Mouse (Mus musculus): ENCODE data around the gene Prnd.

Prnd gene

DNA sequence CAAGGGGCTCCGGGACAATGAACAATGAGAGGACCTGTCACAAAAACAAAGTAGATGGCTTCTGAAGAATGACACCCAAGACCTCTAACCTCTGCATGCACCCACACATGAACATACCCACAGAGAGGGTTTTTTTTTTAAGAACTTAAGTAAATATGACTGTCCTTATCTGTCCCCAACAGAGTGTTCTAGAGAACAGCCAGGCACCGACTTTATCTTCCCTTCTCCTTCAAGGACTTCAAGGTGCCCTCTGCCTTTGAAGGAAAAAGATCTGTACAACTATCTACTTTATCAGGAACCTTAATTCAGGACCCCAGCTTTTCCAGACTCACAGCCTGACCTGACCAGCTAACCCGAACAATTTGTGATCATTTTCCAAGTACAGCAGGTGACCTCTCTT, 10.2 kb upstream of the Prnd start:
- no peak for DNase-seq (ENCODE audit: low spot score)

DNA sequence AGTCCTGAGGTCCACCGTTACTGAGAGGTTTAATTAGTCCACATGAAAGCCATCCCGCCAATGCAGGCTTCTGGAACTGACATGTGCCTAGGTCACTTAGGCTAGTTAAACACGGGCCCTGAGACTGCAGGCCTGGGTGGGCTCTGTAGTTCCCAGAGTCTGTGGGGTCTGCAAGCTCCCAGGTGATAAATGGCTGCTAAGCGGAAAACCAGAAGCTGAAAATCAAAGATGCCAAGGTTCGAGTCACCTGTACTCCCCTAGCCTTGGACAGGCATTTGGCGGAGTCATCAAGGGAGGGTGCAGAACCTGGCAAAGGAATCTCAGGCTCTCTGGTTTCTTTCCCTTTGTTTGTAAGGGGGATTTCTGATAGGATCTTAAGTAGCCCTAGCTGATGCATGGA, 9.2 kb upstream of the Prnd start:
- no peak for DNase-seq (ENCODE audit: low spot score)

DNA sequence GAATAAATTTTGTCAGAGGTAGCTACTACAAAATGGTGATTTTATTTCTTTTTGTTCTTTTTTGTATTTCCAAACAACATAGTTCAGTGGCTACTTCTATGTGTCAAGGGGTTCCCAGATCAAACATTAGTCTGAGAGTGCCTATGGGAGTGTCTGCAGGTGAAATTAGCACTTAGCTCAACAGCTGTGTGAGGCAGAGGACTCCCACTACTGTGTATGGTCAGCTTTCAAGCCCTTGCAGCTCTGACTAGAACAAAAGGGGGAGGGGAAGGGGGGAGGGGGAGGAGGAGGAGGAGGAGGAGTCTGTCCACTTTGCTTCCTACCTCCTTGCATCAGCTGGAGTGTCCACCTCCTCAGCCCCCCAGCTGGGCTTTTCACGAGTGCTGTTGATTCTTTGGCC, 6.3 kb upstream of the Prnd start:
- DNase-seq (ENCODE audit: low spot score), result no peak

DNA sequence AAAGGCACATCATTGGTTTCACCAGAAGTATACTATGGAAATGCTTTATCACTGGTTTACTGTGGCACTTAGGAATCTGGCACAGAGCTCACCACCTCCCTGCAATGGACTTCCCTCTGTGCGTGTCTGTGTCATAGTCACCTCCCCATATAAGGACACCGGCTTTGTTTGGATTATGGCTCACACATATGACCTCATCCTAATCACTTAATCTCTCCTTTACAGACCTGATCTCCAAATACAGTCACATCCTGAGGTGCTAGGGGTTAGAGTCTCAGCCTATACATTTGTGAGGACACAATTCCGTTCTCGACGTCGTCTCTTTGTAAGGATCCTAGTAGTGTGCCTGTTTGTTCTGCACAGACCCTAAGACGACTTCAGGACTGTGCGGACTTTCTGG, 5.4 kb upstream of the Prnd start:
- no peak for DNase-seq (ENCODE audit: low spot score)

DNA sequence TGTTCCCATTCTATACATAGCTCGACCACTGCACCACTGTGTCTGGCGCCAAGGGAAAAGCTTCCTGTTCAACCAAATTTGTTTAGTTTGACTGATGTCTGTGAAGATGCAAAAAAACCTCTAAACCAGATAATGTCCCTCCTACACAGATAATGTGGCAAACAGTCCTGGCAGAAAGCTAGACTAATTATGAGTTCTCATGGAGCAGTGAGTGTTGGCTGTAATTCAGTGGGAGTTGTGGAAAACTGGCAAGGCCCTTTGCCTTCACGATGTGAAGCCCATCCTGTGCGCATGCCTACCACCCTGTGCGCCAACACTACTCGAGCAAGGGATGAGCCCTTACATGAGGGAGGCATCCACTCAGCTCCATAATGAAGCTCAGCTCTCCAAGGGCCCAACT, 4.9 kb upstream of the Prnd start:
- no peak for DNase-seq (ENCODE audit: low spot score)

DNA sequence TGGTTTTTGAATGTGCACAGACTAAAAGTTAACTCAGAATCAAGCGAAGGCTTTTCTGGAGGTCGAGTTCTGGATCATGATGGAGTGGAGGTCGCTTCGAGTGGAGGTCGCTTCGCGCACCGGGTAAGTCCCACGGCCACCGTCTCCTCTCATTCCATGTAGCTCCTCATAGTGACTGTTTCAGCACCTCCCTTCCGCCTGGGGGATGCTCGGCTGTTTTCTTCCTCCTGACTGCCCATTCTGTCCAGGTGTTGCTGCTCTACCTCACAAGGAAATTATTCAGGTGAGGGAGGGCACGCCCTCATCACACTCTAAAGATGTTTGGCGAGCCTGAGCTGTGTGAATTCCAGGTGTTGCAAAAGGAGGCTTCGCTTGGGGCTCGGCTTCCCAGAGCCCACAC, 4.3 kb upstream of the Prnd start:
- DNase-seq (ENCODE audit: low spot score), result no peak

DNA sequence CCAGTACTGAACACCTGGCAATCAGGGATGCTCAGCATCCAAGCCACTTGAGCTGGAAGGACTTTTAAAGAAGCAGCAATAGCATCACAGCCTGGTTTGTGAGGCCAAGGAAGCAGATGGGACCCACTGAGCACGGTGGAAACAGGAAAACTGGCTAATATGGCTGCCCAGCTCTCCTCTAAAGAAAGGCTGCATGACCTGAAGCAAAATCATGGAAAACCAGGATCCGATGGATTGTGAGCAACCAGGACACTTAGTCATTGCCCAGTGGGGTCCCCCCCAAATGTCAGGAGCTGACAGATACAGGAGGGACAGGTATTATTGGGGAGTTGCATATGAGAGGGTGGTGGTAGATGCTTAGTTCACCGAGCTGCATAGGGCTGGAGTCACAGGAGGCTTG, 2.5 kb upstream of the Prnd start:
- DNase-seq (ENCODE audit: low spot score), result no peak

DNA sequence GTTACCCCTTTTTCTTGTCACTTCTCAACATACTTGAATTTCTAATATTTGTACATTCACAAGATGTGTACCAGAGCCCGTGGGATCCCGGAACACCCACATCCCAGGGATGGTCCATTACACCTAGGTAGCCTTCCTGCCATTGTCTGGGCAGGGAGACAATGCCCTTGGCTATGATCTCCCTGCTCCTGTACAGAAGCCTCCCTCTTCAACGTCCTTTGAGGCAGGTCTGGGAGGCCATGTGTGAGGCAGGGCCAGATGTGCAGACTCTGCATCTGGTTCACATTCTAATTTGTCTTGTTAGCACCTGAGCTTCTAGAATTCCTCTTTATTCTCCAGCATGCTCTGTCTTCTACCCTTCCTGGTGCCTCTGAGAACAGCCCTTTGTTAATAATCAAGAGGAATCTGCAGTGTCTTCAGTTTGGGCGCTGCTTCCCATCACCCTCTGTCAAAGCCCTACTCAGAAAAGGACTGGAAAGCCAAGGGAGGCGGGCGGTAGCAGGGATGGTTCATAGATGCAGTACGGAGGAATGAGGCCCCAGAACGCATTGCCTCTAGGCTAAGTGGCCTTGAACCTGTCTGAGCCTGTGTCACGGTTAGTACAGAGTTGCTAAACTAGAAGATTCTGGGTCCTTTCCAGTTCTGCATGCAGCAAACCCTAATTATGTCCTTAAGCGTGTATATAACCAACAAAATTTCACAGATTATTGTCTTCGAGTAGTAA, 1.6 kb upstream of the Prnd start:
- DNase-seq (ENCODE audit: low spot score), result no peak

DNA sequence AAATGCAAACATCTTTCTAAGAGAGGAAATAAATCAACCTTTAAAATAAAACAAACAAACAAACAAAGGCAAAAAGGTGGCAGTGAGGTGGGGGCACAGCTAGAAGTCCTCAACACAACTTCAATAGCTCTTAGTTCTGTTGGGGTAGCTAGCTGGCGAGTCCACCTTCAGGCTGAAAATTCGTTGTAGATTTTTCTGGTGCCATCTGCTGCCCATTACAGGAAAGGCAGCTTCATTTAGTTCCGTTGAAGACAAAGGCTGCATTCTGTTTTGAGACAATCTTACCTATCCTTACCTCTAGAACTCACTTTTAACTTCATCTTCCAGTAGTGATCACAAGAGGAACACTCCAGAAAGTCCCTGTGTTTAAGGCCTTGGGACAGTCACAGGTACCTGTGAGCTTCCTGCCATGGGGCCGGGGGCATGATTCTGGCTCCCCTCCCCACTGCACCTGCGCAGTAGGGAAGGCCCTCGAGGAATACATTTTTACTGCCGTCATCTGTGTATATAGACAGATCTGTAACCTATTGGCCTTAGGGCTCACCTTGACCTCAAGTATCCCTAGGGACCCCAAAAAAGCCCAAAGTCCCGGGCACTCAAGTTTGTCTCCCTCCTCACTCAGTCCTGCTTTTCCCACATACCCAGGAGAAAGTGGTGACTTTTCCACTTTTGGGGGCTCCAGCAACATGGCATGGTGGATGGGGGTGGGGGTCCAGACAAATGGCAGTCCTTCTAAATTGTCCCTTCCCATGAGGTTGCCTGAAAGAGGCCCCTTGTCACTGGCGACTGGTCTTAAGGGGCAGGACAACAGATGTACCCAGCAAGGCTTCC, 679 bp upstream of the Prnd start:
- no peak for DNase-seq (ENCODE audit: low spot score)

DNA sequence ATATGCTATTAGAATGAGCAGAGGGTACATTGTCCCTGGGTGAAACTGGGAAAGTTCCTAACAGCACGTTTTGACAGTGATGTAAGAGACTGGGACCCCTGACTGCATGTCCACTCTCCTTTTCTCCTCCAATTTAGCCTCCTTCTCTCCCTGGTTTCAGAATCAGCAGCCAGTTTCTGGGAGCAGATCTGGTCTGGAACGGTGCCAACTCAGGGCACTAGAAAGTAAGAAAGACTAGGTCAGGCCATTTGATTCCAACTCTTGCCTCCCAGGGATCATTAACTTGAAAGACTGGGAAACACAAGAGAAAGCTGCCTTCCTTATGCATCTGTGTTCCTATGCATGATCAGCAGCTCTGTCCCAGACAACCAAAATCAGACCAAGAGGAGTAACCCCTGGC, 1.8 kb downstream of the Prnd start:
- DNase-seq (ENCODE audit: low spot score), result no peak

DNA sequence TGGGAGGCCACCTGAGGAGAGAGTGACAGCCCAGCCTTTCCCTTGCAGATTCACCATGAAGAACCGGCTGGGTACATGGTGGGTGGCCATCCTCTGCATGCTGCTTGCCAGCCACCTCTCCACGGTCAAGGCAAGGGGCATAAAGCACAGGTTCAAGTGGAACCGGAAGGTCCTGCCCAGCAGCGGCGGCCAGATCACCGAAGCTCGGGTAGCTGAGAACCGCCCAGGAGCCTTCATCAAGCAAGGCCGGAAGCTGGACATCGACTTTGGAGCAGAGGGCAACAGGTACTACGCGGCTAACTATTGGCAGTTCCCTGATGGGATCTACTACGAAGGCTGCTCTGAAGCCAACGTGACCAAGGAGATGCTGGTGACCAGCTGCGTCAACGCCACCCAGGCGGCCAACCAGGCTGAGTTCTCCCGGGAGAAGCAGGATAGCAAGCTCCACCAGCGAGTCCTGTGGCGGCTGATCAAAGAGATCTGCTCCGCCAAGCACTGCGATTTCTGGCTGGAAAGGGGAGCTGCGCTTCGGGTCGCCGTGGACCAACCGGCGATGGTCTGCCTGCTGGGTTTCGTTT, 2.4 kb downstream of the Prnd start:
- DNase-seq (ENCODE audit: low spot score), result no peak

DNA sequence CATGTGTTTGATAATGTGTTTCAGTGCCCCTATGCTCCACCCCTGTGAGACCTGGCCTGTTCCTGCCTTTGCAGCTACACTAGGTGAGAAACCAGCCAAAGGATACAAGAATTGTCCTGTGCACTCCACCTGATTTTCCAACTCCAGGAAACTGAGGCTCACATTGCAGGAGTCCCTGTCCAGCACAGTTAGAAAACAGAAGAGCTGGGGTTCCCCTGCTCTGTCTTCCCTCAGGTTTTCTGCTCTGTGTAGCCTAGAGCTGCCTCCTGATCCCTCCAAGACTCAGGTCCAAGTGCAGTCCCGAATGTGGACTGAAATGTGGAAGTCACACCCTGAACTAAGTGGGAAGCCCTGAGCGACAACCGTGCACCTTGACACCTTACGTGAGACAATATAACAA, 3.0 kb downstream of the Prnd start:
- DNase-seq (ENCODE audit: low spot score), result no peak

DNA sequence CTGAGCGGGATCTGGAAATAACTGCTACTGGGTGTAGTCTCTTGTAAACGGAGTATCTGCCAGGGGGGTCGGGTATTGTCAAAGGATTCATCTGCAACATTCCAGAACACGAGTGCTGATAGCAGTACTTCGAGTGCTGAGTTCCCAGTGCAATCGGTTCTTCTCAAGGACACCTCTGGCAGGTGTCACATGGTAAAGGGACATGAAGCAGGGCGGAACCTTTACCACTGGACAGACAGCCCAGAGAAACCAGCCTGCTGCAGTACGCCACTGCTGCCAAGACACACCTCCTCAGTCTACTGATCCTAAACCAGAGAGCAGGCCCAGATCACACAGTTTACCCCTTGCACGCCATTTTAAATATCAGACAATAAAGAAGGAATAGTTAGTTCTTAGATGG, 4.2 kb downstream of the Prnd start:
- no peak for DNase-seq (ENCODE audit: low spot score)

DNA sequence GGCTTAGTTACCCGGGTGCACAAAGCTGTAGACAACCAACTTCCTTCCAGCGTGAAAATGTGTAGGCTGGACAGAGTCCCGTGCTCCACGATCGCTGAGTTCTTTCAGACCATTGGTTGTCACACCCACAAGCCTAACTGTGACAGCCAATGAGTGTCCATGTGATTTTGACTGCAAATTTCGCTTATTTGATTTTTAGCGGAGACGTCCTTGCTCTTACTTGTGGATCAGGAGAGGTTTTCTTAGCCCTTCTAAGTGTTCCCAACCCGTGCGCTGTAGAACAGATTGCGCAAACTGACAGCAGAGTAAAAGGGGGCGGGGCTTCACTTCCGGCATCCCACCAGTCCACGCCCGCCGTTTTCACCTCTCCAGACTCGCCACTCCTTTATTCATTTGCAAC, 4.6 kb downstream of the Prnd start:
- DNase-seq (ENCODE audit: low spot score), result no peak

DNA sequence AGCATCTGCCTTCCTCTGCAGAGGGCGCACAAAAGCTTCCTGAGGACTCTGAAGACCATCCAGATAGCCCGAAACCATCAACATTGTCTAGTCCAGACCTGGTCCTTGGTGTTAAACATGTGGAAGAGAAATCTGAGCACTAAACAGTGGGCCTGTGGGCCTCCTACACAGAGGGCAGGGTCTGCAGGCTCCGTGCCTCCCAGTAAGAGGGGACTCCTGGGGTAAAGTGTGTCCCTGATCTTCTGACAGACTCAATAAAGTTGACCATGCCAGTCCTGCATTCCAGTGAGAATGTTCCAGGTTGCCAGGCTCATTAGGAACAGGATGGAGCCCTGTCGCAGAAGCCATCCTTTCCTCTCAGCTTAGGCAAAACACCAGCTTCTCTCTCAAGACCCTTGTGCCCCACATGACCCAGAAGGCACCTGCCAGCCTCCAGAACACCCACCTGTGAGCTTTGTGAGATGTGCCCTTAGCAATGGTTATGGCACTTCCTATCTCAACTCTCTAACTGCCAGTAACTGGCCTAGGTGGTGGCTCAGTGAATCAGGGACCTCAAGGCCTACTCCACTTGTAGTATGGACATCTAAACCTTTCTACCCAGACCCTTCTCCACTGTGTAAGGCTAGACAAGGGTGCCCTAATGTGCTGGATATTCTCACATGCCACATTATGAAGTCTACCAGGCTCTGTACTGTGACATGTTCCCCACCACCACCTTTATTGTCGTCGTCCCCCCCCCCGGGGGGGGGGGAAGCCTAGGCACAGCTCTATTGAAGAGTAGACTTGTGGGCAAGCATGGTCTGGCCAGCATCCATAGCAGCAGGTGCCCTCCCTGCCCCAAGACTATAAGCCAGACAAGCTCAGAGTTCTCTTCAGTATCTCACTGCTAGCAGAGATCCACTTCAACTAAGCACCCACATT, 5.9 kb downstream of the Prnd start:
- DNase-seq (ENCODE audit: low spot score), result no peak

DNA sequence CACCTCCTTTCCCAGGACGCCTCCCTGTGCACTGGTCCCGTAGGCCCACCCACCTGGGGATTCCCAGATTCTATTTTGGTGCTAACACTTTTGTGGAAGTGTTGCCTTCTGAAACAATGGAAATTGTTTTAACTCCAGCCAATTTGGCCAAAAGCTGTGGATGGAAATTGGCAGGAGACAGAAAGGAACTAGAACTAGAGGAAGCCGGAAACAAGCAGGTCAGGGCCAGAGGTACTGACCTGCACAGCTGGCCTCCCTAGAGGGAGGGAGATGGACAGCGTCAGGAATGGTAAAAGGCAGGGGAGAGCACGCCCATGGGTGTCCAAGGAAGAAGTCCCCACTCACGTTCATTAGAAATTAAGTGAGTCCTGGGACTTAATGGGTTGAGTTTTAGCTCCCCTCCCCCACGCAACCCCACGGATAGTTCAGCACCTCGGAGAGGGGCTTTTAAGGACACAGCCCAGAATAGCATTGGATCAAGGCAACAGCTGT, 7.1 kb downstream of the Prnd start:
- no peak for DNase-seq (ENCODE audit: low spot score)

DNA sequence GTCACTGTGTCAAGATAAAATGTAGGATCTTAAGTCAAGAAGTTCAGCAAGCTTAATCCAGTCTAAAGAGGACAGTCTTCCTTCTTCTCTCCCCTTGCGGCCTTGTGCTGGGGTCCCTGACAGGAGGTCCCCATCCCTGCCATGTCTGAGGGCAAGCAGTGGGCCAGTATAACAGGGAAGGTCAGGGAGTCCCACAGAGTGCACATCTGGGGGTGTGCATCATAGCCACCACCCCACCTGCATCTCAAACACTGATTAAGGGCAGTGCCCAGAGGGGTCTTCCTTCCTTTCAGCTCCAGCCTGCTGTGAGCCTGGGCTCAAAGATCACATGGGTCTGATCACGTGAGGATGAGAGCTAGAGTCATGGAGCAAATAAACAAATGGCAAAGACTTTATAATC, 11.0 kb downstream of the Prnd start:
- no peak for DNase-seq (ENCODE audit: low spot score)

DNA sequence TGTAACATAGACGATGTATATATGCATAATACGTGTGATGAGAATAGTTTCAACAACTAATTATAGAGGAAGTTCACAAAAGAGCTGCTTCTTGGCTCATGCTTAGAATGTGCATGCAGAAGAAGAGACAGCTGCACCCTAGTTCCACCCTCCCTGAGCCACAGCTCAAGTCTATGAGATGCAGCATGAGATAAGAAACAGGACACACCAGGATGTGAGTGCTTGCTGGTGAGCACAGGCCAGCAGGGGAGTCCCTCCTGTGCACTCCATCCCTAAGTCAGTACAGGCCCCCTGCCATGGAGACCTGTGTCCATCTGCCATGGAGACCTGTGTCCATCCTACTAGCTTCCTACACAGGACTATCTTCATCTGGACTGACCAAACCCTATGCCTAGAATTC, 19.9 kb downstream of the Prnd start:
- DNase-seq (ENCODE audit: low spot score), result no peak

DNA sequence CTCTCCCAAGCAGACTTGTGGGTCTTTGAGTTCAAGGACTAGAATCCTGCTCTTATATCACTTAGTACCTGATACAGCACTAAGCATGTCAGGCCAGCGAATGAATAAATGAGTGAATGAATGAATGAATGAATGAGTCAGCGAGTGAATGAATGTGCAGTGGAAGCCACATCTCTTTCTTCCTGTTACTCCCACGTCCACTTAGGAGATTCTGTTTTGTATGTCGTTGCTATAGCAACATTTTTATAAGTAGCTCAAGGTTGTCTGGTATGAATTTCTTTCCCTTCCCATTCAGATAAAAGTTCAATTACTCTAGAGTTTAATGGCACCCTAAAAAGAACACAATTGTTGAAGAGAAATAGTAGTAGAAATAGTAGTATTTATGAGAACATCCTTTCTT, 20.4 kb downstream of the Prnd start:
- DNase-seq (ENCODE audit: low spot score), result no peak

DNA sequence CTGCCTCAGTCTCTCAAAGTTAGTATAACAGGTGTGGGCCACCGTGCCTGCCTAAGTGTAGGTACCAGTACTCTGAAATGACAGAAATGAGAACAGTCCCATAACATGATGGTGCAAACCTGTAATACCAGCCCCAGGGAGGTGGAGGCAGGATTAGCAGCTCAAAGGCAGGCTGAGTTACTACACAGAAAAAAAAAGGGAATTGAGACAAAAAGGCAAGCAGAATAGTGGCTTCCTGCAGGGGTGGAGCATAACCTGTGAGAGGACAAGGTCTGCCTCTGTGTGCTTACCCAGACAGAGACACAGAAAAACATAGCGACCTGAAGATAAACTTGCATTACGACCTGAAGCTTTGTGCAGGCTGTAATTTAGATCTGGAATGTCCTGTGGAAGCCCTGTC, 26.0 kb downstream of the Prnd start:
- DNase-seq (ENCODE audit: low spot score), result no peak

DNA sequence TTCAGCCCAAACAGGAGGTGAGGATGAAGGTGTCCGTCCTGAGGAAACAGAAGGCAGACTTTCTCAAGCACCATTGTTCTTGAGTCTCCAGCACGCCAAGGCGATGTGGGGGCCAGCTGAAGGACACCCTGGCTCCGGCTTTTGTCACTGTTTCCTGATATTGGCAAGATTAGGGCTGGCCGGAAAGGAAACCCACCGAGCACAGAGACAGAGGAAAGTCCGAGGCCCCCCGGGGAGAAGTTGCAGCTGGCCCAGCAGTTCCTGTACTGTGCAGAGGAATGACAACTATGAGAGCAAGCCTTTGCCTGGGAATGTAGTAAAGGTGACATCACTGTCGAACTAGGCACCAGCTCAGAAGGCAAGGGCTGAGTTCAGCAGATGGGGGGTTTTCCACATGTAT, 30.2 kb downstream of the Prnd start:
- no peak for DNase-seq (ENCODE audit: low spot score)

DNA sequence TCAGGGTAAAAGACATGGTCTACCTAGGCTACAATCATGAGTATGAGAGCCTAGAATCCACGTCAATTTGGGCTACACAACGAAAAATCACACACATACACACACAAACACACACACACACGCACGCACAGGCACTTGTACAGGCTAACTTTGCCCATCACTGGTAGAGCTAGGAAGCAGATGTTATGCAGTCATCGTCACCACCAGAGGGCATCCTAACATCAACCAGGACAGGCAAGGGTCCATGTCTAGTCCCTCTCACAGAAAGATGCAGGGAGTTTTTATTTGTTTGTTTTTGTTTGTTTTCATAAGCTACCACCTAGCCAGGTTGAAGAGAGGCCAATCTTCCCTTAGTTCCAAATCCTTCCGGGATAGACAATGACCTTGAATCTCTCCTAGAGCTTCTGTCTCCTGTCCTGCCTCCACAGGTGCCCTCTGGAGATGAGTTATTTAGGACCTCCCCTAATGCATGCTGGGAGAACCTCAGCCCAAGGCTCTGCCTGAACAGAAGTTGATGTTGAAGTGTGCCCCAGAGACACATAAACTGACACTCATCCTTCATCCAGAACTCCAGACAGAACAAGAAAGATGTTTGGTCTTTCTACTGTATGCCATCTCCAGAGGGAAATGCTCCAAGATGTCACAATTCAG, 32.0 kb downstream of the Prnd start:
- no peak for DNase-seq (ENCODE audit: low spot score)

All from ovary, postnatal 10 days (tissue).